10 mouse cellular contexts compared by ENCODE assay signal in genomic region chr6:126034403-126034724, GRCm38 (mm10).
DNase-seq lines count a peak whose midpoint lies in the region; ATAC-seq and TF ChIP-seq lines count a peak whose summit lies in the region.
"Had no signal": no experiment of that assay in that cellular context is flagged by ENCODE, and none has a peak within 500 bp of the region (broad histone marks: within the 10 kb centered on the region; RNA-seq: fewer than 3 reads in every experiment).

No protein-coding gene starts in this region.

- H3K4me2 ChIP-seq in kidney, embryonic 16.5 days (replicated peaks; ENCODE audit: low read depth, low read length), result no peak overlapping the region
- H3K4me2 ChIP-seq in embryonic facial prominence, embryonic 12.5 days (replicated peaks), result 0 out of 2 replicates have a peak overlapping the region, but pooled peaks have one; percentile 14
- H3K4me2 ChIP-seq in intestine, embryonic 16.5 days (ENCODE audit: low read depth, low read length), result no peak overlapping the region

- no peak for DNase-seq in kidney, postnatal 25 days
- DNase-seq in brain, embryonic 14.5 days (ENCODE audit: low read depth), result peak; percentile 9
- no peak for DNase-seq in gastrocnemius, adult 18-20 months (ENCODE audit: low spot score)
- no peak for DNase-seq in cerebellum, adult 9-10 months
- no peak for DNase-seq in urinary bladder, postnatal 36 days (ENCODE audit: low spot score in 2 of 2)

- no peaks in the 10 kb centered on the region for H3K36me3 ChIP-seq in kidney, embryonic 16.5 days (ENCODE audit: insufficient read depth, low read length)
- H3K36me3 ChIP-seq in embryonic facial prominence, embryonic 12.5 days, result no peaks in the 10 kb centered on the region
- H3K36me3 ChIP-seq in intestine, embryonic 16.5 days (ENCODE audit: control insufficient read depth, insufficient read depth, low read length), result no peaks in the 10 kb centered on the region

- no peak overlapping the region for H3K9ac ChIP-seq in kidney, embryonic 16.5 days (replicated peaks; ENCODE audit: low read length)
- no peak overlapping the region for H3K9ac ChIP-seq in embryonic facial prominence, embryonic 12.5 days
- no peak overlapping the region for H3K9ac ChIP-seq in intestine, embryonic 16.5 days (ENCODE audit: low read depth, low read length)

- H3K27ac ChIP-seq in kidney, embryonic 16.5 days (ENCODE audit: low read length), result no peak overlapping the region
- no peak overlapping the region for H3K27ac ChIP-seq in embryonic facial prominence, embryonic 12.5 days
- H3K27ac ChIP-seq in intestine, embryonic 16.5 days (ENCODE audit: low read length), result peak overlapping the region; percentile 28

- peak; percentile 19; the same call in 1 of the 2 replicates for ATAC-seq in kidney, embryonic 16.5 days (ENCODE audit: low FRiP score, low TSS enrichment)
- peak; percentile 75 for ATAC-seq in embryonic facial prominence, embryonic 12.5 days (ENCODE audit: insufficient number of reproducible peaks, insufficient read depth, low FRiP score, low TSS enrichment)
- peak; percentile 55; the same call in 1 of the 2 replicates for ATAC-seq in intestine, embryonic 16.5 days

- no peaks in the 10 kb centered on the region for H3K27me3 ChIP-seq in kidney, embryonic 16.5 days (ENCODE audit: insufficient read depth, low read length)
- H3K27me3 ChIP-seq in embryonic facial prominence, embryonic 12.5 days, result no peaks in the 10 kb centered on the region
- H3K27me3 ChIP-seq in intestine, embryonic 16.5 days (replicated peaks; ENCODE audit: control insufficient read depth, insufficient read depth, low read length), result no peaks in the 10 kb centered on the region
- H3K27me3 ChIP-seq: megakaryocyte, embryonic 14.5 days had no signal

- H3K4me1 ChIP-seq in kidney, embryonic 16.5 days (ENCODE audit: insufficient read depth, low read length), result no peaks in the 10 kb centered on the region
- no peaks in the 10 kb centered on the region for H3K4me1 ChIP-seq in embryonic facial prominence, embryonic 12.5 days
- H3K4me1 ChIP-seq in intestine, embryonic 16.5 days (ENCODE audit: control insufficient read depth, insufficient read depth, low read length), result peaks cover 4% of the 10 kb centered on the region; the same call in 1 of the 2 replicates

- H3K4me3 ChIP-seq in kidney, embryonic 16.5 days (ENCODE audit: low read length), result no peak overlapping the region
- H3K4me3 ChIP-seq in embryonic facial prominence, embryonic 12.5 days, result no peak overlapping the region
- no peak overlapping the region for H3K4me3 ChIP-seq in intestine, embryonic 16.5 days (ENCODE audit: low read length)
- H3K4me3 ChIP-seq: heart, adult 2 months had no signal

- TF ChIP-seq POLR2A in brain, embryonic 14.5 days (IDR thresholded peaks at IDR 0.05; ENCODE audit: borderline replicate concordance, extremely low read depth, insufficient read depth, insufficient read length, poor library complexity, severe bottlenecking), result no peak

- whole genome bisulfite sequencing in kidney, embryonic 16.5 days, result 38% methylated on average over 2 of the region's 2 CpGs
- WGBS in embryonic facial prominence, embryonic 12.5 days, result 24% methylated on average over 2 of the region's 2 CpGs
- 21% methylated on average over 2 of the region's 2 CpGs for WGBS in intestine, embryonic 16.5 days

- H3K9me3 ChIP-seq in kidney, embryonic 16.5 days (ENCODE audit: low read length), result no peaks in the 10 kb centered on the region
- H3K9me3 ChIP-seq in embryonic facial prominence, embryonic 12.5 days, result no peaks in the 10 kb centered on the region
- no peaks in the 10 kb centered on the region for H3K9me3 ChIP-seq in intestine, embryonic 16.5 days (ENCODE audit: control insufficient read depth, low read length)
- H3K9me3 ChIP-seq: megakaryocyte, embryonic 14.5 days had no signal

- no peak for TF ChIP-seq CTCF in brain, embryonic 14.5 days (IDR thresholded peaks at IDR 0.05; ENCODE audit: borderline replicate concordance, extremely low read depth, insufficient read depth, insufficient read length)

Comparison
In these comparisons a context has a peak if more than half of its experiments do, and no peak if none do; other contexts are left out.
1. ATAC-seq: peak in every context shown above with its lines; median percentile 75 in embryonic facial prominence, embryonic 12.5 days; 55 in intestine, embryonic 16.5 days; 19 in kidney, embryonic 16.5 days.